Mouse (Mus musculus): ENCODE data around the gene Vmn2r91. TPM values are rescaled to one million over a fixed set of nuclear protein-coding genes. Genes with fewer than 3 reads are reported as not detected.
"Not testable (repeated sequence)": the region's sequence is repeated elsewhere in the genome, so short reads cannot be mapped to it uniquely, and the experiment has no call there.

The Vmn2r91 gene
- polyA plus RNA-seq (2015; fragmentation: Nextera tagmentation; extraction: Ambion mirVana), result not detected in 2 replicates

DNA sequence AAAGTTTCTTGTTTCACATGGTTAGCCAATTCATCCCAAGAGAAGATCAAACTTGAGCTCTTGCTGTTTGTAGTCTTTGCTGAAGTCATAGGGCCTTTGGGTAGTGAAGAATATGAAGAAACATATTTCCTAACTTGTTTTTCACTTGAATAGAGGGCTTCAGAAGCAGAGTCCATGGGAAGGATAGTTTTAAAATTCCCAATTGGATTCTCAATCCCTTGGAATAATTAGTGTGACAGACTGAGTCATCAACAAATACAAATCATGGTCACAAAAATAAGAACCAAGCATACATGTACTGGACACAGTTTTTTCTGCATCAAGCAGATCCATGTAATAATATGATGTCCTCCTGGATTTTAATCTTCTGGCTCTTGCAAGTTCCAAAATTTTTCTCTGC lies at the start of gene Vmn2r91:
TSS of gene Vmn2r91 (plus strand) at position 301 of the 400 bp plus-strand sequence.
- H3K4me3 ChIP-seq; H3K36me3 ChIP-seq; H3K27ac ChIP-seq; H3K9me3 ChIP-seq; H3K4me2 ChIP-seq; H3K4me1 ChIP-seq; ATAC-seq (ENCODE audit: insufficient number of reproducible peaks, insufficient read depth, low FRiP score, low TSS enrichment, low read depth); H3K9ac ChIP-seq; H3K27me3 ChIP-seq: not testable (repeated sequence)

DNA sequence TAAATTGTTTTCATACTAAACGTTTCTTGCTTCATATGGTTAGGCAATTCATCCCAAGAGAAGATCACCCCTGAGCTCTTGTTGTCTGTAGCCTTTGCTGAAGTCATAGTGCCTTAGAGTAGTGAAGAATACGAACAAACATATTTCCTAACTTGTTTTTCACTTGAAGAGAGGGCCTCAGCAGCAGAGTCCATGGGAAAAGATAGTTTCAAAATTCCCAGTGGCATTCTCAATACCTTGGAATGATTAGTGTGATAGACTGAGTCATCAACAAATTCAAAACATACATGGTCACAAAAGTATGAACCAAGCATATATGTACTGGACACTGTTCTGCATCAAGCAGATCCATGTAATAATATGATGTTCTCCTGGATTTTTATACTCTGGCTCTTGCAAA lies 35.7 kb upstream of the Vmn2r91 start, which contains the start of gene Vmn2r124:
TSS of gene Vmn2r124 (plus strand) at position 301 of the 400 bp plus-strand sequence.
- no peak for ATAC-seq (ENCODE audit: insufficient number of reproducible peaks, insufficient read depth, low FRiP score, low TSS enrichment, low read depth)
- WGBS, result 43% methylated on average over 2 of the region's 2 CpGs

DNA sequence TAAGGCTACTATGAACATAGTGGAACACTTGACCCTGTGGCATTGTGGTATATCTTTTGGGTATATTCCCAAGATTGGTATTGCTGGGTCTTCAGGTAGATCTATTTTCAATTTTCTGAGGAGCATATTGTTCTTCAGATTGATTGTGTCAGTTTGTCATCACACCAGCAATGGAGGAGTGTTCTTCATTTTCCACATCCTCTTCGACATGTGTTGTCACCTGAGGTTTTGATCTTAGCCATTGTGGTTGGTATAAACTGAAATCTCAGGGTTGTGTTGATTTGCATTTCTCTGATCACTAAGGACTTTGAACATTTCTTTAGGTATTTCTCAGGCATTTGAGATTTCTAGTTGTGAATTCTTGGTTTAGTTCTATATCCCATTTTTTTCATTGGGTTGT lies 10.8 kb downstream of the Vmn2r91 start:
- not testable (repeated sequence) for H3K4me2 ChIP-seq; H3K4me1 ChIP-seq; H3K9me3 ChIP-seq; H3K4me3 ChIP-seq; H3K27ac ChIP-seq; H3K36me3 ChIP-seq; ATAC-seq (ENCODE audit: insufficient number of reproducible peaks, insufficient read depth, low FRiP score, low TSS enrichment, low read depth); H3K27me3 ChIP-seq; H3K9ac ChIP-seq
- 62% methylated on average over 1 of the region's 1 CpGs for WGBS

More for the DNA sequence above, 35.7 kb upstream of the Vmn2r91 start, which contains the start of gene Vmn2r124:
- Histone ChIP-seq H3K9ac (no peak within 1 kb of the TSS), H3K4me2 (no peak within 1 kb of the TSS), H3K4me3 (no peak within 1 kb of the TSS), H3K27me3 (no peaks in the 10 kb centered on the region), H3K4me1 (no peaks in the 10 kb centered on the region), H3K36me3 (no peaks in the 10 kb centered on the region), H3K9me3 (no peaks in the 10 kb centered on the region), H3K27ac (no peak within 1 kb of the TSS)

- not testable (repeated sequence) for H3K27ac ChIP-seq; H3K9me3 ChIP-seq; H3K4me1 ChIP-seq; H3K27me3 ChIP-seq; H3K9ac ChIP-seq; H3K4me3 ChIP-seq; ATAC-seq (ENCODE audit: insufficient number of reproducible peaks, insufficient read depth, low FRiP score, low TSS enrichment, low read depth); H3K4me2 ChIP-seq; H3K36me3 ChIP-seq
- WGBS, result 86% methylated on average over 3 of the region's 3 CpGs
Measured at GRCm38 (mm10) chr17:18102265-18102664, 17.4 kb downstream of the Vmn2r91 start.

DNA sequence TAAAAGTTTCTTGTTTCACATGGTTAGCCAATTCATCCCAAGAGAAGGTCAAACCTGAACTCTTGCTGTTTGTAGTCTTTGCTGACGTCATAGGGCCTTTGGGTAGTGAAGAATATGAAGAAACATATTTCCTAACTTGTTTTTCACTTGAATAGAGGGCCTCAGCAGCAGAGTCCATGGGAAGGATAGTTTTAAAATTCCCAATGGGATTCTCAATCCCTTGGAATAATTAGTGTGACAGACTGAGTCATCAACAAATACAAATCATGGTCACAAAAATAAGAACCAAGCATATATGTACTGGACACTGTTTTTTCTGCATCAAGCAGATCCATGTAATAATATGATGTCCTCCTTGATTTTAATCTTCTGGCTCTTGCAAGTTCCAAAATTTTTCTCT lies 66.8 kb downstream of the Vmn2r91 start, which contains the start of gene Vmn2r92:
TSS of gene Vmn2r92 (plus strand) at position 301 of the 400 bp plus-strand sequence.
- not testable (repeated sequence) for H3K4me3 ChIP-seq; H3K27ac ChIP-seq; H3K27me3 ChIP-seq; H3K36me3 ChIP-seq; H3K4me2 ChIP-seq; H3K9me3 ChIP-seq; H3K9ac ChIP-seq; H3K4me1 ChIP-seq; ATAC-seq (ENCODE audit: insufficient number of reproducible peaks, insufficient read depth, low FRiP score, low TSS enrichment, low read depth)
- WGBS, result 64% methylated on average over 1 of the region's 1 CpGs

- H3K9ac ChIP-seq; H3K4me2 ChIP-seq; H3K4me1 ChIP-seq; H3K36me3 ChIP-seq; H3K4me3 ChIP-seq; ATAC-seq (ENCODE audit: insufficient number of reproducible peaks, insufficient read depth, low FRiP score, low TSS enrichment, low read depth); H3K27ac ChIP-seq; H3K9me3 ChIP-seq; H3K27me3 ChIP-seq: not testable (repeated sequence)
- 66% methylated on average over 2 of the region's 2 CpGs for WGBS
Measured at GRCm38 (mm10) chr17:18161194-18161593, 76.4 kb downstream of the Vmn2r91 start.

Other genes with a start within 250 kb of the Vmn2r91 start
- 1.3 and 1.6 TPM in 2 replicates for gene Has1, start 229.8 kb upstream of the Vmn2r91 start, polyA plus RNA-seq (2015; fragmentation: Nextera tagmentation; extraction: Ambion mirVana)
- gene Fpr1, start 201.1 kb upstream of the Vmn2r91 start, polyA plus RNA-seq (2015; fragmentation: Nextera tagmentation; extraction: Ambion mirVana), result 0.19 TPM in 1 of 2 replicates, not detected in the other
- gene Fpr2, start 197.2 kb upstream of the Vmn2r91 start, polyA plus RNA-seq (2015; fragmentation: Nextera tagmentation; extraction: Ambion mirVana), result not detected in 2 replicates
- not detected in 2 replicates for gene Fpr3, start 197.2 kb upstream of the Vmn2r91 start, polyA plus RNA-seq (2015; fragmentation: Nextera tagmentation; extraction: Ambion mirVana)
- gene Fpr-rs4, start 63.3 kb upstream of the Vmn2r91 start, polyA plus RNA-seq (2015; fragmentation: Nextera tagmentation; extraction: Ambion mirVana), result not detected in 2 replicates
- gene Vmn2r124, start 35.6 kb upstream of the Vmn2r91 start, polyA plus RNA-seq (2015; fragmentation: Nextera tagmentation; extraction: Ambion mirVana), result 0.03 TPM in 1 of 2 replicates, not detected in the other
- gene Vmn2r92, start 66.9 kb downstream of the Vmn2r91 start, polyA plus RNA-seq (2015; fragmentation: Nextera tagmentation; extraction: Ambion mirVana), result not detected in 2 replicates
- not detected in 2 replicates for gene Vmn2r94, start 192.7 kb downstream of the Vmn2r91 start, polyA plus RNA-seq (2015; fragmentation: Nextera tagmentation; extraction: Ambion mirVana)
- gene Vmn2r93, start 213.1 kb downstream of the Vmn2r91 start, polyA plus RNA-seq (2015; fragmentation: Nextera tagmentation; extraction: Ambion mirVana), result not detected in 2 replicates

Data from embryonic facial prominence, embryonic 13.5 days (tissue).